Mouse (Mus musculus): ENCODE measurements around the gene Tmem88.

- no peak for TF ChIP-seq CTCF (IDR thresholded peaks at IDR 0.05; ENCODE audit: extremely low read depth, insufficient read length, insufficient replicate concordance, low read depth, low read length)
- TF ChIP-seq POLR2A (IDR thresholded peaks at IDR 0.05; ENCODE audit: low read depth, low read length), result no peak
Observed at GRCm38 (mm10) chr11:69426246-69426645, 28.2 kb upstream of the Tmem88 start.

Data from small intestine, adult 2 months (tissue).